Mouse (Mus musculus) heart, embryonic 14.5 days (tissue): ENCODE results near the gene Pramef8. TPM values are rescaled to one million over a fixed set of nuclear protein-coding genes. Genes with fewer than 3 reads are reported as not detected.
A peak's percentile ranks its signal among the peaks of the same experiment; 100 is the strongest.

ENCODE experiments used
- ATAC-seq: fragments of 200-750 bp; cut with Nextera tagmentation; 2 replicates; pipeline ENCODE4 v1.8.0; 2017; ENCODE audit warnings: low read depth, moderate TSS enrichment; ENCODE audit not compliant: insufficient number of reproducible peaks, insufficient read depth, low FRiP score
- H3K27ac ChIP-seq, 2 experiments: fragments of 200-500 bp in 1 of 2; fragments of 300-500 bp in 1 of 2; sonication (generic) in 1 of 2; replicated peaks in 1 of 2; 2 replicates each; pipeline ENCODE4 v1.5.1; 2012 to 2014; ENCODE audit warnings: low read depth in 2 of 2, low read length in 2 of 2, control low read depth in 1 of 2, mild to moderate bottlenecking in 1 of 2, mixed read lengths in 1 of 2; ENCODE audit not compliant: control insufficient read depth in 1 of 2, insufficient read depth in 1 of 2
- H3K27me3 ChIP-seq: fragments of 300-500 bp; sonication (generic); 2 replicates; pipeline ENCODE4 v1.6.1; 2014; ENCODE audit warnings: mild to moderate bottlenecking, low read length, control low read depth; ENCODE audit not compliant: control insufficient read depth, insufficient read depth
- H3K36me3 ChIP-seq: fragments of 300-500 bp; sonication (generic); 2 replicates; pipeline ENCODE4 v1.6.1; 2014; ENCODE audit warnings: mild to moderate bottlenecking, control low read depth, low read length, mixed read lengths; ENCODE audit not compliant: control insufficient read depth, insufficient read depth
- H3K4me1 ChIP-seq, 2 experiments: fragments of 200-500 bp in 1 of 2; fragments of 300-500 bp in 1 of 2; sonication (generic) in 1 of 2; 2 replicates each; pipeline ENCODE4 v1.6.1; 2012 to 2014; ENCODE audit warnings: low read length in 2 of 2, control low read depth in 1 of 2, mixed read lengths in 1 of 2; ENCODE audit not compliant: control insufficient read depth in 2 of 2, insufficient read depth in 2 of 2
- H3K4me2 ChIP-seq: fragments of 300-500 bp; sonication (generic); 2 replicates; pipeline ENCODE4 v1.6.1; 2014; ENCODE audit warnings: mild to moderate bottlenecking, low read length
- H3K4me3 ChIP-seq, 2 experiments: fragments of 200-500 bp in 1 of 2; fragments of 300-500 bp in 1 of 2; sonication (generic) in 1 of 2; 2 replicates each; pipeline ENCODE4 v1.5.1; 2012 to 2014; ENCODE audit warnings: low read length in 2 of 2, mild to moderate bottlenecking in 2 of 2, control low read depth in 1 of 2, low read depth in 1 of 2, moderate library complexity in 1 of 2; ENCODE audit not compliant: control insufficient read depth in 1 of 2, insufficient read depth in 1 of 2
- H3K9ac ChIP-seq: fragments of 300-500 bp; sonication (generic); 2 replicates; pipeline ENCODE4 v1.6.1; 2014; ENCODE audit warnings: mild to moderate bottlenecking, low read length
- H3K9me3 ChIP-seq: fragments of 300-500 bp; sonication (generic); 2 replicates; pipeline ENCODE4 v1.6.1; 2016; ENCODE audit warnings: low read length, control low read depth; ENCODE audit not compliant: control insufficient read depth
- WGBS: fragments of 180-500 bp; shearing (Covaris S2); extraction: QIAGEN DNeasy Blood & Tissue Kit; methylation state at CpG from one replicate; pipeline ENCODE4 v1.1.7; 2014; 5-methylcytosine and 5-hydroxymethylcytosine counted together
- polyA plus RNA-seq: library from polyadenylated mRNA; unstranded; fragments of >200 nt; fragmentation: Nextera tagmentation; extraction: Ambion mirVana; gene quantifications from 2 replicates; pipeline ENCODE4 v1.2.1, GENCODE M21; 2014

Pramef8 gene
- 12.7 and 13.4 TPM in 2 replicates for polyA plus RNA-seq

GRCm38 (mm10) chr4:143412219-143413092, at the start of gene Pramef8:
Pramef8 (plus strand) TSS chr4:143412426.
- peak; percentile 88 for ATAC-seq
- H3K36me3 ChIP-seq = peaks cover 28% of the 10 kb centered on the region
- under 1% methylated on average over 50 of the region's 50 CpGs for WGBS
- peak within 1 kb of the TSS; percentile 77 to 88 for H3K27ac ChIP-seq
- H3K4me3 ChIP-seq = peak within 1 kb of the TSS; percentile 71 to 80
- H3K27me3 ChIP-seq = no peaks in the 10 kb centered on the region
- H3K9ac ChIP-seq = peak within 1 kb of the TSS; percentile 78
- H3K9me3 ChIP-seq = no peaks in the 10 kb centered on the region
- H3K4me1 ChIP-seq = peaks cover 2 to 4% of the 10 kb centered on the region in 2 experiments; a peak in 2 of 4 replicates
- H3K4me2 ChIP-seq = peak within 1 kb of the TSS; percentile 71

- Histone ChIP-seq H3K27ac (no peak overlapping the region), H3K27me3 (no peaks in the 10 kb centered on the region), H3K4me3 (no peak overlapping the region), H3K4me2 (no peak overlapping the region), H3K4me1 (no peaks in the 10 kb centered on the region), H3K9ac (no peak overlapping the region), H3K9me3 (0 out of 2 replicates have a peak, but pooled peaks cover 2% of the 10 kb centered on the region), H3K36me3 (no peaks in the 10 kb centered on the region)
- ATAC-seq = no peak
- WGBS = 32% methylated on average over 15 of the region's 15 CpGs
These were observed 45.7 kb upstream of the Pramef8 start for GRCm38 (mm10) chr4:143366415-143367041.

- peaks cover 15% of the 10 kb centered on the region for H3K27me3 ChIP-seq
- H3K4me3 ChIP-seq = no peak overlapping the region
- WGBS = 41% methylated on average over 7 of the region's 7 CpGs
- no peaks in the 10 kb centered on the region for H3K36me3 ChIP-seq
- no peak overlapping the region for H3K27ac ChIP-seq
- no peaks in the 10 kb centered on the region for H3K9me3 ChIP-seq
- no peak overlapping the region for H3K9ac ChIP-seq
- H3K4me2 ChIP-seq = no peak overlapping the region
- no peaks in the 10 kb centered on the region; a peak in 1 of 4 replicates for H3K4me1 ChIP-seq
- no peak for ATAC-seq
These were observed 32.7 kb upstream of the Pramef8 start for GRCm38 (mm10) chr4:143379480-143379879.

- ATAC-seq = no peak
- H3K4me3 ChIP-seq = no peak overlapping the region
- no peak overlapping the region for H3K27ac ChIP-seq
- no peaks in the 10 kb centered on the region for H3K9me3 ChIP-seq
- WGBS = 29% methylated on average over 15 of the region's 15 CpGs
- H3K36me3 ChIP-seq = no peaks in the 10 kb centered on the region
- H3K9ac ChIP-seq = no peak overlapping the region
- H3K27me3 ChIP-seq = peaks cover 15% of the 10 kb centered on the region
- peak overlapping the region; percentile 3; the same call in 1 of the 2 replicates for H3K4me2 ChIP-seq
- no peaks in the 10 kb centered on the region; a peak in 1 of 4 replicates for H3K4me1 ChIP-seq
These were observed 32.1 kb upstream of the Pramef8 start for GRCm38 (mm10) chr4:143379931-143380715.

- no peak overlapping the region for H3K4me3 ChIP-seq
These were observed 31.6 kb upstream of the Pramef8 start for GRCm38 (mm10) chr4:143380716-143381004.

GRCm38 (mm10) chr4:143382163-143382562, 30.1 kb upstream of the Pramef8 start:
- Histone ChIP-seq H3K4me3 (no peak overlapping the region), H3K36me3 (no peaks in the 10 kb centered on the region), H3K4me2 (no peak overlapping the region), H3K4me1 (no peaks in the 10 kb centered on the region; a peak in 1 of 4 replicates), H3K27ac (no peak overlapping the region), H3K27me3 (peaks cover 15% of the 10 kb centered on the region), H3K9ac (no peak overlapping the region), H3K9me3 (no peaks in the 10 kb centered on the region)
- WGBS = 76% methylated on average over 3 of the region's 3 CpGs
- ATAC-seq = no peak

More at GRCm38 (mm10) chr4:143380716-143381004, 31.6 kb upstream of the Pramef8 start:
- no peak for ATAC-seq
- Histone ChIP-seq H3K36me3 (no peaks in the 10 kb centered on the region), H3K9me3 (no peaks in the 10 kb centered on the region), H3K9ac (no peak overlapping the region), H3K27ac (no peak overlapping the region), H3K4me2 (no peak overlapping the region), H3K4me1 (no peaks in the 10 kb centered on the region; a peak in 1 of 4 replicates), H3K27me3 (peaks cover 15% of the 10 kb centered on the region)
- 0% methylated on average over 5 of the region's 5 CpGs for whole genome bisulfite sequencing

GRCm38 (mm10) chr4:143383646-143384045, 28.6 kb upstream of the Pramef8 start:
- Histone ChIP-seq H3K27me3 (peaks cover 11% of the 10 kb centered on the region), H3K4me2 (no peak overlapping the region), H3K27ac (no peak overlapping the region), H3K4me3 (no peak overlapping the region), H3K9me3 (no peaks in the 10 kb centered on the region), H3K9ac (no peak overlapping the region), H3K4me1 (no peaks in the 10 kb centered on the region; a peak in 1 of 4 replicates), H3K36me3 (no peaks in the 10 kb centered on the region)
- no peak for ATAC-seq
- WGBS = 38% methylated on average over 4 of the region's 4 CpGs
